Mouse (Mus musculus) neural tube, embryonic 12.5 days (tissue): Measurements from ENCODE around the gene Map3k20. TPM values are rescaled to one million over a fixed set of nuclear protein-coding genes. Genes with fewer than 3 reads are reported as not detected.

Experiments used
- ATAC-seq: fragments of 200-750 bp; cut with Nextera tagmentation; 2 replicates; pipeline ENCODE4 v1.8.0; 2017; ENCODE audit warnings: low read depth, mild to moderate bottlenecking, moderate TSS enrichment, moderate library complexity; ENCODE audit not compliant: low FRiP score
- H3K27ac ChIP-seq: fragments of 300-500 bp; sonication (generic); 2 replicates; pipeline ENCODE4 v1.5.1; 2016
- H3K27me3 ChIP-seq: fragments of 300-500 bp; sonication (generic); replicated peaks from 2 replicates; pipeline ENCODE4 v1.6.1; 2016; ENCODE audit warnings: mild to moderate bottlenecking
- H3K36me3 ChIP-seq: fragments of 300-500 bp; sonication (generic); 2 replicates; pipeline ENCODE4 v1.6.1; 2016; ENCODE audit warnings: mild to moderate bottlenecking
- H3K4me1 ChIP-seq: fragments of 300-500 bp; sonication (generic); 2 replicates; pipeline ENCODE4 v1.6.1; 2016
- H3K4me2 ChIP-seq: fragments of 300-500 bp; sonication (generic); replicated peaks from 2 replicates; pipeline ENCODE4 v1.6.1; 2016; ENCODE audit warnings: mild to moderate bottlenecking
- H3K4me3 ChIP-seq: fragments of 300-500 bp; sonication (generic); 2 replicates; pipeline ENCODE4 v1.5.1; 2016
- H3K9ac ChIP-seq: fragments of 300-500 bp; sonication (generic); 2 replicates; pipeline ENCODE4 v1.6.1; 2016; ENCODE audit warnings: mild to moderate bottlenecking
- H3K9me3 ChIP-seq: fragments of 300-500 bp; sonication (generic); 2 replicates; pipeline ENCODE4 v1.6.1; 2016; ENCODE audit warnings: mild to moderate bottlenecking
- WGBS: fragments of 180-500 bp; shearing (Covaris S2); methylation state at CpG from one replicate; pipeline ENCODE4 v1.1.7; 2016; 5-methylcytosine and 5-hydroxymethylcytosine counted together
- polyA plus RNA-seq: library from polyadenylated mRNA; unstranded; fragments of >200 nt; fragmentation: Nextera tagmentation; extraction: Ambion mirVana; gene quantifications from 2 replicates; pipeline ENCODE4 v1.2.1, GENCODE M21; 2016

The Map3k20 gene
- polyA plus RNA-seq, 1 experiment from 2014 or later: 6.8 TPM

GRCm38 (mm10) chr2:72367850-72368249 is 82.4 kb downstream of the Map3k20 start:
- Histone ChIP-seq H3K4me3 (no peak overlapping the region), H3K4me1 (no peaks in the 10 kb centered on the region), H3K27ac (no peak overlapping the region), H3K9ac (no peak overlapping the region), H3K36me3 (no peaks in the 10 kb centered on the region), H3K27me3 (no peaks in the 10 kb centered on the region), H3K9me3 (no peaks in the 10 kb centered on the region), H3K4me2 (no peak overlapping the region)
- 93% methylated on average over 5 of the region's 5 CpGs for WGBS
- ATAC-seq: no peak

DNA sequence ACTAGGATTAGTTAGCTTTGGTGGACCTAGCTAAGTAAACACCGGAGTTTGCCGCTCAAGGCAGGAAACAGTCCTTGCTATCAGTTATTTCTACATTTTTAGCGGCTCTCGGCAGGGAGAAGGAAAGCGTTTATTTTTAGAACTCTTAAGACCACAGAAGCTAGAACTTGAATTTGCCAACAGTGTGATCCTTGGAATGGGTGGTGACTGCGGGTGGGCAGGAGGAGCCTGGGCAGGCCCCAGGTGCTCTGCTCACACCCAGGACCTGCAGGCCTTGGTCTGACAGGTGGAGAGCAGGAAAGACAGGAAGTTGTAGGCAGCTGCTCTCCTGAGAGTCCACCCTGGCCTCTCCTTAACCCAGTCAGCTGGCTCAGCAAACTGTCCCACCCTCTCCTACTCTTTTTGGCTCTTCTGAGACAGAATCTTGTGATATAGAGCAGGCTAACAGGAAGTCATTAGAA is 83.7 kb downstream of the Map3k20 start:
- no peaks in the 10 kb centered on the region for H3K9me3 ChIP-seq
- no peaks in the 10 kb centered on the region for H3K27me3 ChIP-seq
- ATAC-seq: no peak
- H3K4me2 ChIP-seq: no peak overlapping the region
- no peaks in the 10 kb centered on the region for H3K36me3 ChIP-seq
- no peak overlapping the region for H3K27ac ChIP-seq
- no peak overlapping the region for H3K4me3 ChIP-seq
- H3K4me1 ChIP-seq: no peaks in the 10 kb centered on the region
- H3K9ac ChIP-seq: no peak overlapping the region
- 82% methylated on average over 6 of the region's 6 CpGs for WGBS

- H3K4me2 ChIP-seq: no peak overlapping the region
- no peaks in the 10 kb centered on the region for H3K4me1 ChIP-seq
- H3K27me3 ChIP-seq: no peaks in the 10 kb centered on the region
- WGBS: 91% methylated on average over 13 of the region's 13 CpGs
- no peaks in the 10 kb centered on the region for H3K36me3 ChIP-seq
- H3K9me3 ChIP-seq: no peaks in the 10 kb centered on the region
- ATAC-seq: no peak
- H3K27ac ChIP-seq: no peak overlapping the region
- no peak overlapping the region for H3K9ac ChIP-seq
- no peak overlapping the region for H3K4me3 ChIP-seq
Observed at GRCm38 (mm10) chr2:72372136-72372535, 86.7 kb downstream of the Map3k20 start.

DNA sequence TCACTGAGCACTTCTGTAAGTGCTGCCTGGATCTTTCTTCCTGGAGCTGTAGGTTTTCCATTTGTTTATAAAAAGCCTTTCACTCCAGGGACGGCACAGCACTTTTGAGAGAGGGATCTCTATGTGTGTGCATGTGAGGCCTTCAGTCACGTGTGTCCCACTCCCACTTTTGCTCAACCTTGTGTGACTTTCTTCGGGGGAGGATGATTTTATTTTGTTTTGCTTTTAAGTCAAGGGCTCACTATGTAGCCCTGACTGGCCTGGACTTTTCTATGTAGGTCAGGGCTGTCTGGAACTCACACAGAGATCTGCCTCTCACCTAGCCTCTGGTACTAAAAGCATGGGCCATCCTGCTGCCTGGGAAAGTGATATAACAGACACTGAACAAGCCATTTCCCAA is 88.6 kb downstream of the Map3k20 start:
- no peaks in the 10 kb centered on the region for H3K36me3 ChIP-seq
- no peak overlapping the region for H3K9ac ChIP-seq
- H3K9me3 ChIP-seq: no peaks in the 10 kb centered on the region
- no peaks in the 10 kb centered on the region for H3K4me1 ChIP-seq
- WGBS: 74% methylated on average over 3 of the region's 3 CpGs
- no peak overlapping the region for H3K4me2 ChIP-seq
- H3K27me3 ChIP-seq: no peaks in the 10 kb centered on the region
- H3K27ac ChIP-seq: no peak overlapping the region
- no peak for ATAC-seq
- H3K4me3 ChIP-seq: no peak overlapping the region

DNA sequence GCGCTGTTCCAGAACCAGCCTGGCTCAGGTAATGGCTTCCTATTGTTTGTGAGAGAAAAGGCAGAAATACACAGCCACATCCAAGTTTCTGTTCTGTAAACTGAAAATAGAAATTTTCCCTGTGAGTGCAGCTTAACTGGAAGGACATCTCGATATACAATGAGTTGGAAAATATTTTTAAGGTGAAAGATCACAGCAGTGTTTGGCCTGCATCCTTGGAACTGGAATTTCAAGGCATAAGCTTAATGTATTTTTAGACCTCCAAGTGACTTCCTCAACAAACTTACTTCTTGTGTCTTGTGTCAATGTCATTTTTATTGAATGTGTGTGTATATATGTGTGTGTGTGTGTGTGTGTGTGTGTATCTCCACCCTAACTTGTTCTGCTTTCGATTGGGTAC is 90.4 kb downstream of the Map3k20 start:
- WGBS: 88% methylated on average over 3 of the region's 3 CpGs
- H3K9me3 ChIP-seq: no peaks in the 10 kb centered on the region
- no peaks in the 10 kb centered on the region for H3K27me3 ChIP-seq

GRCm38 (mm10) chr2:72376946-72377345 is 91.5 kb downstream of the Map3k20 start:
- WGBS: 97% methylated on average over 5 of the region's 5 CpGs
- Histone ChIP-seq H3K27me3 (no peaks in the 10 kb centered on the region), H3K4me2 (no peak overlapping the region), H3K4me3 (no peak overlapping the region), H3K36me3 (no peaks in the 10 kb centered on the region), H3K9ac (no peak overlapping the region), H3K27ac (no peak overlapping the region), H3K4me1 (no peaks in the 10 kb centered on the region), H3K9me3 (no peaks in the 10 kb centered on the region)
- no peak for ATAC-seq

More for the DNA sequence above, 90.4 kb downstream of the Map3k20 start:
- no peak overlapping the region for H3K27ac ChIP-seq
- no peak for ATAC-seq
- no peak overlapping the region for H3K9ac ChIP-seq
- no peaks in the 10 kb centered on the region for H3K4me1 ChIP-seq
- no peak overlapping the region for H3K4me3 ChIP-seq
- no peaks in the 10 kb centered on the region for H3K36me3 ChIP-seq
- no peak overlapping the region for H3K4me2 ChIP-seq

GRCm38 (mm10) chr2:72379425-72379824 is 94.0 kb downstream of the Map3k20 start:
- Histone ChIP-seq H3K36me3 (no peaks in the 10 kb centered on the region), H3K27ac (no peak overlapping the region), H3K4me1 (no peaks in the 10 kb centered on the region), H3K4me3 (no peak overlapping the region), H3K9me3 (no peaks in the 10 kb centered on the region), H3K9ac (no peak overlapping the region), H3K27me3 (no peaks in the 10 kb centered on the region), H3K4me2 (no peak overlapping the region)
- ATAC-seq: no peak
- WGBS: 94% methylated on average over 11 of the region's 11 CpGs

DNA sequence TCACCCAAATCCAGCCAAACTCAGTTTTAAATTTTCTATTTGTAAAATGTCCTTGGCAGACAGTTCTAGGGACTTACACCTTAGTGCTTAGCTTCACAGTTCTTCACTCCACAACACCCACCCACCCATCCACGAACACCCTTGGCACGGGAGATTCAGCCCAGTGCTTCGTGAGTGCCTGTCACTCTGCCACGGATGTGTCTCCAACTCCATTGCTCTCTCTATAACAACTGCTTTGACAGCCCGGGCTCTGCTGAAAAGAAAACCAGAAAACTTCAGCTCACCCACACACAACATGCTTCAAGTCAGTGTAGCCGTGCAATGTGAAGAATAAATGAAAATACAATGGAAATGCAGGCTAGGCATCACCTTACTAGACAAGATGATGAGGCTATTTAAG is 97.2 kb downstream of the Map3k20 start:
- Histone ChIP-seq H3K27me3 (no peaks in the 10 kb centered on the region), H3K4me1 (no peaks in the 10 kb centered on the region), H3K4me3 (no peak overlapping the region), H3K27ac (no peak overlapping the region), H3K4me2 (no peak overlapping the region), H3K9me3 (no peaks in the 10 kb centered on the region), H3K36me3 (no peaks in the 10 kb centered on the region), H3K9ac (no peak overlapping the region)
- WGBS: 88% methylated on average over 6 of the region's 6 CpGs
- no peak for ATAC-seq

DNA sequence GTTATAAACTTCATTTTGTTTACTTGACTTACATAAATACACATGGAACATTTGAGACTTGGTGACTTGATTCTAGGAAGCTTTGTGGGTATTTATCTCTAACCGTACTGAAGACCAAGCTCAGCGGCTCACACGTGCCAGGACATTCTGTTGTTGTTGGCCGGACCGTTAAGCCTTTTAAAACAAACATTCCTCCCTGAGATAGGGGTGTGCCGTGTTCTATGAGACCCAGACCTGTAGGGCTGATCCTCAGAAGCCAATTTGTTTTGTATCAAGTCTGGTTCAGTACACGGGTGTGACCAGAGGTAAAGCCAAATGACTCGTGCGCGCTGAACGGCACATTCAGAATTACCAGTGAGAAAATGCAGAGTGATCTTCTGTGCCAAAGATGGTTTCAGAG is 97.9 kb downstream of the Map3k20 start:
- Histone ChIP-seq H3K9me3 (no peaks in the 10 kb centered on the region), H3K27ac (no peak overlapping the region), H3K4me2 (no peak overlapping the region), H3K36me3 (no peaks in the 10 kb centered on the region), H3K9ac (no peak overlapping the region), H3K4me1 (no peaks in the 10 kb centered on the region), H3K4me3 (no peak overlapping the region), H3K27me3 (no peaks in the 10 kb centered on the region)
- WGBS: 71% methylated on average over 11 of the region's 11 CpGs
- ATAC-seq: no peak

DNA sequence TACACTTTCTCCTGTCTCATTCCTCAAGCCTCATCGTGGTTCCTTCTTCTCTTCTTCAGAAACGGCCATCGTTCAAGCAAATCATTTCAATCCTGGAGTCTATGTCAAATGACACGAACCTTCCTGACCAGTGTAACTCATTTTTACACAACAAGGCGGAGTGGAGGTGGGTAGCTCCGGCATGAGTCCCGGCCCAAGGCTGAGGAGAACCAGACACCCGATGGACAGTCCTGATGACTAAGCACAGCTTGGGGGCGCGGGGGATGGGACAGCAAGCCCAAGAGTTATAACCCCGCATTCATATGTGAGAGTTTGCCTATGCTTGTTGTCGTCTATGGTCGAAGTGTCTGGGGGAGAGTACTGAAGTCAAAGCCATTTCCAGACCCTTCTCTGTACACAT is 104.0 kb downstream of the Map3k20 start:
- Histone ChIP-seq H3K4me2 (no peak overlapping the region), H3K36me3 (no peaks in the 10 kb centered on the region), H3K9ac (no peak overlapping the region), H3K4me3 (no peak overlapping the region), H3K9me3 (no peaks in the 10 kb centered on the region), H3K4me1 (no peaks in the 10 kb centered on the region), H3K27me3 (no peaks in the 10 kb centered on the region), H3K27ac (no peak overlapping the region)
- no peak for ATAC-seq
- 90% methylated on average over 13 of the region's 13 CpGs for WGBS

DNA sequence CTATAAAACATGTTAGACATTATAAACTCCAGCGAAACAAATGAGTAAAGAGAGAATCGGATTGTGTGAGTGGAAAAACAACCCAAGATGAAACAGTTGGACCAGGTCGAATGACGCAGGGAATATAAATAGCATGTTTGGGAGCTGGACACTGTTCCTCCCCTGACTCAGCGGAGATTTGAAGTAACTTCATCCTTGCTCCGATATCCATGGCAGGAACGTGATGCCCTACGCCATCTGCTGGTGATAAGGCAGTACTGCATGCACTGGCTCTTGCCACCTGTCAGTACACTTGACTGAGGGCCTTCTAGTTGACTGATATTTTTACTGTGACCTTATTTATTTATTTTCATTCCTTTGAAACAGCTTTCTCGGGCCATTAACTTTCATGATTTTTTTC is 104.5 kb downstream of the Map3k20 start:
- no peaks in the 10 kb centered on the region for H3K4me1 ChIP-seq
- no peaks in the 10 kb centered on the region for H3K9me3 ChIP-seq
- no peak overlapping the region for H3K4me2 ChIP-seq
- no peak for ATAC-seq
- H3K27me3 ChIP-seq: no peaks in the 10 kb centered on the region
- H3K4me3 ChIP-seq: no peak overlapping the region
- 29% methylated on average over 9 of the region's 9 CpGs for WGBS
- no peak overlapping the region for H3K9ac ChIP-seq
- no peak overlapping the region for H3K27ac ChIP-seq
- no peaks in the 10 kb centered on the region for H3K36me3 ChIP-seq

- Histone ChIP-seq H3K36me3 (no peaks in the 10 kb centered on the region), H3K9me3 (no peaks in the 10 kb centered on the region), H3K9ac (no peak overlapping the region), H3K4me2 (no peak overlapping the region), H3K4me3 (no peak overlapping the region), H3K27me3 (no peaks in the 10 kb centered on the region), H3K4me1 (no peaks in the 10 kb centered on the region), H3K27ac (no peak overlapping the region)
- WGBS: 88% methylated on average over 6 of the region's 6 CpGs
- ATAC-seq: no peak
Observed at GRCm38 (mm10) chr2:72390474-72390873, 105.0 kb downstream of the Map3k20 start.

DNA sequence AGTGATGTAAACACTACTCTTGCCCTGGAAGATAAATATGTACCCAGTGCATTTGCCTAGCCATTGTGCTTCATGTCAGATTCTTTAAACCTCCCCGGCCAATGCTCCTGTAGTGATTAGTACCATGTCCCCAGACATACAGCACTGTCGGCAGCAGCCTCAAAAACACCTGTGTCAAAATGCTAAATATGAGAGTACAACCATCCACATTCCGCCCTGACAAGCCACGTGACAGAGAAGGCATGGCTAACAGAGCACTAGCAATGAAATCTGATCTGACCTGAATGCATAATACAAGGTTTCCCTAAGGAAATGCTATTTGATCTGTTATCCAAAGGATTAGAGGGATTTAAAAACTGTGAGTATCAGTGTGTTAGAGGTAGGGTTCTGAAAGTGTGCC is 105.6 kb downstream of the Map3k20 start:
- no peaks in the 10 kb centered on the region for H3K27me3 ChIP-seq
- no peak overlapping the region for H3K4me3 ChIP-seq
- ATAC-seq: no peak
- H3K36me3 ChIP-seq: no peaks in the 10 kb centered on the region
- no peak overlapping the region for H3K27ac ChIP-seq
- H3K9me3 ChIP-seq: peaks cover 5% of the 10 kb centered on the region; the same call in 1 of the 2 replicates
- H3K4me1 ChIP-seq: no peaks in the 10 kb centered on the region
- 69% methylated on average over 4 of the region's 4 CpGs for WGBS
- H3K4me2 ChIP-seq: no peak overlapping the region
- no peak overlapping the region for H3K9ac ChIP-seq
